Mouse (Mus musculus): ENCODE measurements at regions not wholly inside any gene's neighbourhood (a gene's known extent, or its start where the extent isn't known, plus 50 kb on each side); places are given as distances from the start of the nearest gene placed in this dataset.
A peak's percentile ranks its signal among the peaks of the same experiment; 100 is the strongest.

DNA sequence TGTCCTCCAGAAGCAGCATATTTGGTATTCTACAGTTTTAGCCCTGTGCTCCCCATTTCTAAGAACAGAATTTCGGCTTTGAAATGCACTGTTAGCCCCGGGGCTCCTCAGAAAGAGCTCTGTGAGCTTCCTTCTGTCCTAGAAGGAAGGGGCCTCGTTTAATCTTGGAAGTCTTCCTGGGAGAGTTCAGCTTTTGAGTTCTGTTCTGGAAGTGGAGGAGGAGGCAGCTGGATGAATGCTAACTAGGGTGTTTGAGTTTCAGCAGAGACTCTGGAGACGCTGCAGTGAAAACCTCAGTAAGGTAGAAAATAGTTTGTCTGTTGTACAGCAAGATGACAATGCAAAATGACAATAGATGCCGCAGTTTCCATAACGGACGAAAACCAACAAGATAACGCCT, 253.8 kb downstream of the Rpl10-ps3 start:
- Histone ChIP-seq H3K9me3 (replicated peaks; ENCODE audit: low read length) (no peaks in the 10 kb centered on the region), H3K4me1 (ENCODE audit: control insufficient read depth in 1 of 2, insufficient read depth in 2 of 2) (peaks cover 0 to 13% of the 10 kb centered on the region in 2 experiments; a peak in 2 of 4 replicates), H3K27me3 (replicated peaks) (no peaks in the 10 kb centered on the region), H3K9ac (ENCODE audit: insufficient read depth, low read depth) (no peak overlapping the region), H3K4me2 (ENCODE audit: insufficient read depth, low read depth, poor library complexity, severe bottlenecking) (no peak overlapping the region), H3K79me2 (replicated peaks; ENCODE audit: control insufficient read depth, extremely low read depth, insufficient read depth, poor library complexity, severe bottlenecking) (no peaks in the 10 kb centered on the region), H3K36me3 (replicated peaks in 1 of 2; ENCODE audit: control insufficient read depth in 1 of 2, insufficient read depth in 1 of 2, low read length in 1 of 2) (no peaks in the 10 kb centered on the region), H3K27ac (ENCODE audit: insufficient read depth, low read depth) (no peak overlapping the region), H3K4me3 (replicated peaks in 1 of 3; ENCODE audit: low read depth in 2 of 3, low read length in 2 of 3, poor library complexity in 1 of 3) (no peak overlapping the region)
- no peak for DNase-seq (ENCODE audit: extremely low read depth)
- TF ChIP-seq PAX5 (IDR thresholded peaks at IDR 0.05; ENCODE audit: low read length) = no peak
- TF ChIP-seq JUN (IDR thresholded peaks at IDR 0.05; ENCODE audit: insufficient read depth, low read depth, low read length) = no peak
- no peak for TF ChIP-seq E2F4 (IDR thresholded peaks at IDR 0.05; ENCODE audit: insufficient replicate concordance, low read depth, low read length)
- TF ChIP-seq ZNF384 (IDR thresholded peaks at IDR 0.05; ENCODE audit: low read depth, low read length) = no peak
- no peak for TF ChIP-seq NELFE (IDR thresholded peaks at IDR 0.05; ENCODE audit: low read depth, low read length)
- no peak for TF ChIP-seq KAT2A (IDR thresholded peaks at IDR 0.05; ENCODE audit: insufficient replicate concordance, low read length)
- TF ChIP-seq CHD2 (IDR thresholded peaks at IDR 0.05; ENCODE audit: low read length) = no peak
- TF ChIP-seq GABPA (IDR thresholded peaks at IDR 0.05; ENCODE audit: insufficient replicate concordance, low read depth, low read length) = no peak
- TF ChIP-seq NRF1 (IDR thresholded peaks at IDR 0.05; ENCODE audit: low read depth, low read length) = no peak
- TF ChIP-seq POLR2AphosphoS2 (IDR thresholded peaks at IDR 0.05; ENCODE audit: low read depth, low read length) = no peak
- TF ChIP-seq MXI1 (IDR thresholded peaks at IDR 0.05; ENCODE audit: low read depth, low read length) = no peak
- no peak for TF ChIP-seq TBP (conservative IDR thresholded peaks at IDR 0.05; ENCODE audit: low read depth, low read length)
- dilution Hi-C loops (cut with MboI; ENCODE audit: extremely low pct_ligation_motif_present, extremely low pct_unique_long_range_greater_than_20kb, low sequenced_read_pairs) = no loop called here
- in situ Hi-C loops (cut with MboI; ENCODE audit: low pct_ligation_motif_present, low pct_unique_long_range_greater_than_20kb, low sequenced_read_pairs) = no loop called here

DNA sequence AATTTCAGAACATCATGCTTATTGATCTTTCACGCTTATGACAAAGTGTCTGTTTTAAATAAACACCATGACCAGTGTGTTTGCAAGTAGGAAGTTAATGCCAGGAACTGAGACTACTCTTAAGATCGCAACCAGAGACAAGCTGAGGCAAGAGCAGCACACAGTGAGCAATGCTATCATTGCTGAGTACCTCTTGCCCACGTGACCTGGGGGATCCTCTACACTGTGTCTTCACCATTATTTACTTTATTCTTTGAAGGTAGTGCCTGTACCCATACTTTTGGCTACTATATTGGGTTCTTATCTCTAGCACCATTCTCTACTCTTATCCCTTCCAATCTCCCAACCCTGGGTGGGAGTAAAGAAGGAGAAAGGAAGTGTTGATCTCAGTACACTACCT, 254.9 kb downstream of the Rpl10-ps3 start:
- H3K9ac ChIP-seq (ENCODE audit: insufficient read depth, low read depth) = no peak overlapping the region
- H3K27me3 ChIP-seq (replicated peaks) = no peaks in the 10 kb centered on the region
- no peak overlapping the region for H3K4me3 ChIP-seq (replicated peaks in 1 of 3; ENCODE audit: low read depth in 2 of 3, low read length in 2 of 3, poor library complexity in 1 of 3)
- dilution Hi-C loops (cut with MboI; ENCODE audit: extremely low pct_ligation_motif_present, extremely low pct_unique_long_range_greater_than_20kb, low sequenced_read_pairs) (no loop called here), in situ Hi-C loops (cut with MboI; ENCODE audit: low pct_ligation_motif_present, low pct_unique_long_range_greater_than_20kb, low sequenced_read_pairs) (no loop called here)
- H3K9me3 ChIP-seq (replicated peaks; ENCODE audit: low read length) = no peaks in the 10 kb centered on the region
- H3K36me3 ChIP-seq (replicated peaks in 1 of 2; ENCODE audit: control insufficient read depth in 1 of 2, insufficient read depth in 1 of 2, low read length in 1 of 2) = no peaks in the 10 kb centered on the region
- TF ChIP-seq MAX (IDR thresholded peaks at IDR 0.05; ENCODE audit: low read length) (peak; percentile 18; the same call in 1 of the 2 replicates), POLR2AphosphoS2 (IDR thresholded peaks at IDR 0.05; ENCODE audit: low read depth, low read length) (no peak), CHD2 (IDR thresholded peaks at IDR 0.05; ENCODE audit: low read length) (no peak), USF1 (IDR thresholded peaks at IDR 0.05; ENCODE audit: low read depth, low read length) (peak; percentile 62), USF2 (conservative IDR thresholded peaks at IDR 0.05; ENCODE audit: low read depth, low read length) (peak; percentile 59), BHLHE40 (IDR thresholded peaks at IDR 0.05; ENCODE audit: low read depth, low read length) (0 out of 2 replicates have a peak, but pooled peaks have one; percentile 16)
- DNase-seq (ENCODE audit: extremely low read depth) = peak; percentile 2
- H3K4me1 ChIP-seq (ENCODE audit: control insufficient read depth in 1 of 2, insufficient read depth in 2 of 2) = peaks cover 0 to 13% of the 10 kb centered on the region in 2 experiments; a peak in 2 of 4 replicates
- H3K27ac ChIP-seq (ENCODE audit: insufficient read depth, low read depth) = no peak overlapping the region
- peak overlapping the region; percentile 38; the same call in 1 of the 2 replicates for H3K4me2 ChIP-seq (ENCODE audit: insufficient read depth, low read depth, poor library complexity, severe bottlenecking)
- H3K79me2 ChIP-seq (replicated peaks; ENCODE audit: control insufficient read depth, extremely low read depth, insufficient read depth, poor library complexity, severe bottlenecking) = no peaks in the 10 kb centered on the region

Measured in CH12.LX (cell line).